Mouse (Mus musculus) brain, embryonic 18.5 days (tissue): ENCODE measurements at regions not wholly inside any gene's neighbourhood (a gene's known extent, or its start where the extent isn't known, plus 50 kb on each side); places are given as distances from the start of the nearest gene placed in this dataset.
"Not testable (repeated sequence)": the region's sequence is repeated elsewhere in the genome, so short reads cannot be mapped to it uniquely, and the experiment has no call there.

ENCODE experiments used
- DNase-seq: peaks from one replicate; pipeline ENCODE4 v3.0.0-alpha.2; 2012; ENCODE audit warnings: low read depth, low spot score

GRCm38 (mm10) chr10:130594046-130594734, 97.0 kb upstream of the Vmn2r87 start:
- DNase-seq, result peak; percentile 0

- not testable (repeated sequence) for DNase-seq
These were observed 69.2 kb upstream of the Vmn2r87 start for GRCm38 (mm10) chr10:130566426-130566825.

- no peak for DNase-seq
These were observed 51.4 kb upstream of the Vmn2r87 start for GRCm38 (mm10) chr10:130548570-130548969.
